Mouse (Mus musculus): ENCODE measurements at regions not wholly inside any gene's neighbourhood (a gene's known extent, or its start where the extent isn't known, plus 50 kb on each side); places are given as distances from the start of the nearest gene placed in this dataset.

DNA sequence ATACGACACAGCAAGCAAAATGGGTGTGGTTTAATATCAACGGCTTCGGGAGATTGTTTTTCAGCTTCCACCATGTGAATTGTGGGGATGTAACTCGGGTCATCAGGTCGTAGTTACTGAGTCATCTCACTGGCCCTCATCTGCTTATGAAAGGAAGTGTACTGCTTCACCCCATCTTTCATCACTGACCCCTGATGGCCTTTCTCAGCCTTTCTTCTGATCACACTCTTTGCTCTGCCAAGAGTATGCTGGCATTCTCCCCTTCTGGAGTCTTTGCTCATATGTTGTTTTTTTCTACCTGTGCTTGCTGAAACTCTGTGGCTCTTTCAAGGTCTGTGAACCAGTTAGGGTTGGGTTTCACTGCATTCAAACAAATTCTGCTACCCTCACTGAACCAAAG, 50.6 kb upstream of the Tgm3 start:
- no peak for TF ChIP-seq CTCF (IDR thresholded peaks at IDR 0.05; ENCODE audit: low read depth, low read length)
- TF ChIP-seq POLR2A (IDR thresholded peaks at IDR 0.05; ENCODE audit: borderline replicate concordance, low read depth, low read length) = no peak
